Mouse (Mus musculus) kidney, embryonic 16.5 days (tissue): Measurements from ENCODE around the gene Hbb-bt. TPM values are rescaled to one million over a fixed set of nuclear protein-coding genes. Genes with fewer than 3 reads are reported as not detected.

Experiments used
- ATAC-seq: fragments of 200-750 bp; cut with Nextera tagmentation; 2 replicates; pipeline ENCODE4 v1.8.0; 2017; ENCODE audit warnings: moderate TSS enrichment; ENCODE audit not compliant: low FRiP score, low TSS enrichment
- H3K27ac ChIP-seq: fragments of 300-500 bp; sonication (generic); 2 replicates; pipeline ENCODE4 v1.5.1; 2014; ENCODE audit warnings: low read length
- H3K27me3 ChIP-seq: fragments of 300-500 bp; sonication (generic); 2 replicates; pipeline ENCODE4 v1.6.1; 2014; ENCODE audit warnings: low read length, control low read depth, mixed read lengths; ENCODE audit not compliant: insufficient read depth
- H3K36me3 ChIP-seq: fragments of 300-500 bp; sonication (generic); 2 replicates; pipeline ENCODE4 v1.6.1; 2014; ENCODE audit warnings: low read length, control low read depth, mixed read lengths; ENCODE audit not compliant: insufficient read depth
- H3K4me1 ChIP-seq: fragments of 300-500 bp; sonication (generic); 2 replicates; pipeline ENCODE4 v1.6.1; 2014; ENCODE audit warnings: low read length, control low read depth, mixed read lengths; ENCODE audit not compliant: insufficient read depth
- H3K4me2 ChIP-seq: fragments of 300-500 bp; sonication (generic); replicated peaks from 2 replicates; pipeline ENCODE4 v1.6.1; 2014; ENCODE audit warnings: low read depth, low read length
- H3K4me3 ChIP-seq: fragments of 300-500 bp; sonication (generic); 2 replicates; pipeline ENCODE4 v1.5.1; 2014; ENCODE audit warnings: mild to moderate bottlenecking, low read length
- H3K9ac ChIP-seq: fragments of 300-500 bp; sonication (generic); replicated peaks from 2 replicates; pipeline ENCODE4 v1.6.1; 2014; ENCODE audit warnings: low read length
- H3K9me3 ChIP-seq: fragments of 300-500 bp; sonication (generic); 2 replicates; pipeline ENCODE4 v1.6.1; 2016; ENCODE audit warnings: low read length, control low read depth
- WGBS: fragments of 180-500 bp; shearing (Covaris S2); extraction: QIAGEN DNeasy Blood & Tissue Kit; methylation state at CpG from one replicate; pipeline ENCODE4 v1.1.7; 2014; 5-methylcytosine and 5-hydroxymethylcytosine counted together
- polyA plus RNA-seq: library from polyadenylated mRNA; unstranded; fragments of >200 nt; fragmentation: Nextera tagmentation; extraction: Ambion mirVana; gene quantifications from 2 replicates; pipeline ENCODE4 v1.2.1, GENCODE M21; 2015

Hbb-bt gene
- polyA plus RNA-seq = 2,178 and 2,179 TPM in 2 replicates

- Histone ChIP-seq H3K27ac (no peak within 1 kb of the TSS), H3K4me3 (no peak within 1 kb of the TSS), H3K9me3 (no peaks in the 10 kb centered on the region), H3K9ac (no peak within 1 kb of the TSS), H3K36me3 (no peaks in the 10 kb centered on the region), H3K4me1 (no peaks in the 10 kb centered on the region), H3K27me3 (no peaks in the 10 kb centered on the region), H3K4me2 (no peak within 1 kb of the TSS)
- no peak for ATAC-seq
- WGBS = 86% methylated on average over 3 of the region's 3 CpGs
Observed at GRCm38 (mm10) chr7:103813766-103814165, at the start of gene Hbb-bt. Gene Hbb-bt (minus strand): TSS chr7:103813996.

GRCm38 (mm10) chr7:103861531-103861930 lies 47.7 kb upstream of the Hbb-bt start:
- WGBS = 83% methylated on average over 3 of the region's 3 CpGs
- no peak overlapping the region for H3K4me2 ChIP-seq
- no peak for ATAC-seq
- no peaks in the 10 kb centered on the region for H3K4me1 ChIP-seq
- H3K27ac ChIP-seq = no peak overlapping the region
- no peak overlapping the region for H3K9ac ChIP-seq
- no peaks in the 10 kb centered on the region for H3K9me3 ChIP-seq
- no peak overlapping the region for H3K4me3 ChIP-seq
- H3K27me3 ChIP-seq = no peaks in the 10 kb centered on the region
- no peaks in the 10 kb centered on the region for H3K36me3 ChIP-seq

- ATAC-seq = peak; percentile 67
- Histone ChIP-seq H3K27ac (no peak overlapping the region), H3K27me3 (no peaks in the 10 kb centered on the region), H3K4me1 (no peaks in the 10 kb centered on the region), H3K36me3 (no peaks in the 10 kb centered on the region), H3K9ac (no peak overlapping the region), H3K4me2 (no peak overlapping the region), H3K9me3 (no peaks in the 10 kb centered on the region), H3K4me3 (no peak overlapping the region)
- 57% methylated on average over 1 of the region's 1 CpGs for WGBS
Observed at GRCm38 (mm10) chr7:103860855-103861254, 47.1 kb upstream of the Hbb-bt start.

- no peak for ATAC-seq
- H3K27ac ChIP-seq = no peak overlapping the region
- no peaks in the 10 kb centered on the region for H3K36me3 ChIP-seq
- no peaks in the 10 kb centered on the region for H3K27me3 ChIP-seq
- 80% methylated on average over 2 of the region's 2 CpGs for WGBS
- no peak overlapping the region for H3K4me3 ChIP-seq
- H3K4me2 ChIP-seq = no peak overlapping the region
- no peaks in the 10 kb centered on the region for H3K9me3 ChIP-seq
- no peak overlapping the region for H3K9ac ChIP-seq
- no peaks in the 10 kb centered on the region for H3K4me1 ChIP-seq
Observed at GRCm38 (mm10) chr7:103859076-103859475, 45.3 kb upstream of the Hbb-bt start.

GRCm38 (mm10) chr7:103854669-103855068 lies 40.9 kb upstream of the Hbb-bt start:
- Histone ChIP-seq H3K4me2 (no peak overlapping the region), H3K9me3 (no peaks in the 10 kb centered on the region), H3K4me1 (no peaks in the 10 kb centered on the region), H3K9ac (no peak overlapping the region), H3K4me3 (no peak overlapping the region), H3K36me3 (no peaks in the 10 kb centered on the region), H3K27ac (no peak overlapping the region), H3K27me3 (no peaks in the 10 kb centered on the region)
- no peak for ATAC-seq
- WGBS = 66% methylated on average over 1 of the region's 1 CpGs

- ATAC-seq = no peak
- Histone ChIP-seq H3K27me3 (no peaks in the 10 kb centered on the region), H3K36me3 (no peaks in the 10 kb centered on the region), H3K4me1 (no peaks in the 10 kb centered on the region), H3K9ac (no peak within 1 kb of the TSS), H3K27ac (no peak within 1 kb of the TSS), H3K9me3 (no peaks in the 10 kb centered on the region), H3K4me2 (no peak within 1 kb of the TSS), H3K4me3 (no peak within 1 kb of the TSS)
- 71% methylated on average over 2 of the region's 2 CpGs for WGBS
Observed at GRCm38 (mm10) chr7:103853090-103853489, 39.3 kb upstream of the Hbb-bt start, which contains the start of gene Hbb-y. Gene Hbb-y (minus strand): TSS chr7:103853216.

GRCm38 (mm10) chr7:103844525-103845325 lies 30.9 kb upstream of the Hbb-bt start:
- no peaks in the 10 kb centered on the region for H3K4me1 ChIP-seq
- no peak overlapping the region for H3K4me3 ChIP-seq
- no peaks in the 10 kb centered on the region for H3K36me3 ChIP-seq
- 43% methylated on average over 2 of the region's 2 CpGs for WGBS
- H3K27me3 ChIP-seq = no peaks in the 10 kb centered on the region
- H3K4me2 ChIP-seq = no peak overlapping the region
- H3K27ac ChIP-seq = no peak overlapping the region
- H3K9me3 ChIP-seq = no peaks in the 10 kb centered on the region
- no peak overlapping the region for H3K9ac ChIP-seq
- no peak for ATAC-seq

- no peaks in the 10 kb centered on the region for H3K27me3 ChIP-seq
- H3K4me1 ChIP-seq = no peaks in the 10 kb centered on the region
- no peaks in the 10 kb centered on the region for H3K9me3 ChIP-seq
- H3K4me3 ChIP-seq = no peak within 1 kb of the TSS
- H3K36me3 ChIP-seq = no peaks in the 10 kb centered on the region
- no peak within 1 kb of the TSS for H3K9ac ChIP-seq
- ATAC-seq = no peak
- WGBS = 89% methylated on average over 2 of the region's 2 CpGs
- no peak within 1 kb of the TSS for H3K4me2 ChIP-seq
- no peak within 1 kb of the TSS for H3K27ac ChIP-seq
Observed at GRCm38 (mm10) chr7:103843034-103843433, 29.2 kb upstream of the Hbb-bt start, which contains the start of gene Hbb-bh1. Gene Hbb-bh1 (minus strand): TSS chr7:103843164.

- H3K4me1 ChIP-seq = no peaks in the 10 kb centered on the region
- no peak within 1 kb of the TSS for H3K4me2 ChIP-seq
- H3K36me3 ChIP-seq = no peaks in the 10 kb centered on the region
- ATAC-seq = no peak
- H3K27me3 ChIP-seq = no peaks in the 10 kb centered on the region
- H3K9me3 ChIP-seq = no peaks in the 10 kb centered on the region
- H3K4me3 ChIP-seq = no peak within 1 kb of the TSS
- H3K9ac ChIP-seq = no peak within 1 kb of the TSS
- no peak within 1 kb of the TSS for H3K27ac ChIP-seq
- WGBS = 72% methylated on average over 3 of the region's 3 CpGs
Observed at GRCm38 (mm10) chr7:103840268-103840667, 26.5 kb upstream of the Hbb-bt start, which contains the start of gene Hbb-bh2. Gene Hbb-bh2 (minus strand): TSS chr7:103840520.

- peak; percentile 67; the same call in 1 of the 2 replicates for ATAC-seq
- H3K27me3 ChIP-seq = no peaks in the 10 kb centered on the region
- no peaks in the 10 kb centered on the region for H3K36me3 ChIP-seq
- no peak within 1 kb of the TSS for H3K27ac ChIP-seq
- no peaks in the 10 kb centered on the region for H3K4me1 ChIP-seq
- WGBS = 92% methylated on average over 4 of the region's 4 CpGs
- H3K4me2 ChIP-seq = no peak within 1 kb of the TSS
- no peaks in the 10 kb centered on the region for H3K9me3 ChIP-seq
- no peak within 1 kb of the TSS for H3K4me3 ChIP-seq
- no peak within 1 kb of the TSS for H3K9ac ChIP-seq
Observed at GRCm38 (mm10) chr7:103827808-103828207, 14.0 kb upstream of the Hbb-bt start, which contains the start of gene Hbb-bs. Gene Hbb-bs (minus strand): TSS chr7:103828096.
